17 mouse cellular contexts compared by ENCODE assay signal in genomic region chr17:34174075-34174474, GRCm38 (mm10). TPM values are rescaled to one million over a fixed set of nuclear protein-coding genes. Genes with fewer than 3 reads are reported as not detected.
A peak's percentile ranks its signal among the peaks of the same experiment; 100 is the strongest.
DNase-seq lines count a peak whose midpoint lies in the region; ATAC-seq lines count a peak whose summit lies in the region.
"Had no signal": no experiment of that assay in that cellular context is flagged by ENCODE, and none has a peak within 500 bp of the region (broad histone marks: within the 10 kb centered on the region; RNA-seq: fewer than 3 reads in every experiment).

No protein-coding gene starts in this region.

- DNase-seq in spleen, postnatal 36 days (ENCODE audit: low spot score in 2 of 2) = peak; percentile 63 to 69
- DNase-seq in spleen, postnatal 14 days (ENCODE audit: low spot score in 2 of 2) = no peak
- DNase-seq in B cell, adult 2 months = peak; percentile 61 to 64
- DNase-seq in induced T-regulatory cell, adult 2 months (ENCODE audit: low read depth) = peak; percentile 57
- DNase-seq in left cerebral cortex, postnatal 4 days = no peak
- no peak for DNase-seq in right cerebral cortex, postnatal 4 days
- DNase-seq in gastrocnemius, postnatal 36 days = no peak
- DNase-seq: adrenal gland, postnatal 25 days; cerebellum, adult 2 months; cerebellum, postnatal 10 days; embryo, embryonic 11 days; gastrocnemius, adult 2 months; gastrocnemius, postnatal 25 days; heart, adult 18-20 months; heart, postnatal 10 days had no signal

- peak; percentile 9; the same call in 1 of the 2 replicates for ATAC-seq in neutrophil, adult 5-6 weeks (ENCODE audit: extremely low read depth, insufficient number of reproducible peaks, low FRiP score, poor library complexity, severe bottlenecking)
- ATAC-seq: forebrain, embryonic 14.5 days had no signal

- intact Hi-C loops in left cerebral cortex, postnatal 4 days (cut with DNase I) = loop anchor here (5.0 kb wide), 2 partner anchors 63 to 173 kb away; partner anchors contain the start of gene H2-Ob
- intact Hi-C loops in gastrocnemius, postnatal 36 days (cut with DNase I) = no loop called here

RNA-seq across cellular contexts. Expression of gene Tap1, which starts 13.3 kb away (rescaled TPM):
- total RNA-seq in neutrophil, adult 5-6 weeks (2017) = 221 and 235 TPM in 2 replicates
- 1 to 10 TPM; 2.2 to 3.6 TPM for total RNA-seq in left cerebral cortex, postnatal 4 days (2021)
- total RNA-seq in gastrocnemius, postnatal 36 days (2021) = 1 to 10 TPM; 1.6 to 1.8 TPM

RNA-seq across cellular contexts. Expression of gene Psmb9, which starts 13.5 kb away (rescaled TPM):
- total RNA-seq in neutrophil, adult 5-6 weeks (2017) = 132 and 176 TPM in 2 replicates
- 1 to 10 TPM in 1 of 2 experiments, under 1 TPM in 1; 0.77 to 1.1 TPM for total RNA-seq in left cerebral cortex, postnatal 4 days (2021)
- total RNA-seq in gastrocnemius, postnatal 36 days (2021) = 1 to 10 TPM; 1.0 to 1.9 TPM

RNA-seq across cellular contexts. Expression of gene H2-DMb1, which starts 21.2 kb away (rescaled TPM):
- 278 and 300 TPM in 2 replicates for total RNA-seq in neutrophil, adult 5-6 weeks (2017)
- under 1 TPM; 0.46 to 0.97 TPM for total RNA-seq in left cerebral cortex, postnatal 4 days (2021)
- 1 to 10 TPM in 1 of 2 experiments, under 1 TPM in 1; 0.71 to 1.2 TPM for total RNA-seq in gastrocnemius, postnatal 36 days (2021)

RNA-seq across cellular contexts. Expression of gene Psmb8, which starts 23.4 kb away (rescaled TPM):
- total RNA-seq in neutrophil, adult 5-6 weeks (2017) = 312 and 336 TPM in 2 replicates
- total RNA-seq in left cerebral cortex, postnatal 4 days (2021) = 1 to 10 TPM; 1.3 to 1.9 TPM
- total RNA-seq in gastrocnemius, postnatal 36 days (2021) = 1 to 10 TPM; 3.1 to 3.5 TPM

RNA-seq across cellular contexts. Expression of gene Tap2, which starts 29.3 kb away (rescaled TPM):
- total RNA-seq in neutrophil, adult 5-6 weeks (2017) = 108 and 112 TPM in 2 replicates
- total RNA-seq in left cerebral cortex, postnatal 4 days (2021) = 1 to 10 TPM; 3.1 to 3.5 TPM
- total RNA-seq in gastrocnemius, postnatal 36 days (2021) = 1 to 10 TPM; 4.9 to 6.1 TPM

Comparison
In these comparisons a context has a peak if more than half of its experiments do, and no peak if none do; other contexts are left out.
1. DNase-seq: peak in spleen, postnatal 36 days (2 of 2), B cell, adult 2 months (2 of 2) and induced T-regulatory cell, adult 2 months (single experiment); none in spleen, postnatal 14 days (0 of 2), left cerebral cortex, postnatal 4 days (single experiment), right cerebral cortex, postnatal 4 days (single experiment) and gastrocnemius, postnatal 36 days (0 of 2).
2. RNA of gene Tap1, which starts 13.3 kb away (total RNA-seq): 221 to 235 TPM in neutrophil, adult 5-6 weeks; 2.2 to 3.6 TPM in left cerebral cortex, postnatal 4 days and 1.6 to 1.8 TPM in gastrocnemius, postnatal 36 days; every median in the first group is over 10 times any median in the second.
3. RNA of gene Psmb9, which starts 13.5 kb away (total RNA-seq): 132 to 176 TPM in neutrophil, adult 5-6 weeks; 1.0 to 1.9 TPM in gastrocnemius, postnatal 36 days and 0.77 to 1.1 TPM in left cerebral cortex, postnatal 4 days; every median in the first group is over 10 times any median in the second.
4. RNA of gene H2-DMb1, which starts 21.2 kb away (total RNA-seq): 278 to 300 TPM in neutrophil, adult 5-6 weeks; 0.71 to 1.2 TPM in gastrocnemius, postnatal 36 days and 0.46 to 0.97 TPM in left cerebral cortex, postnatal 4 days; every median in the first group is over 100 times any median in the second.